Mouse (Mus musculus) cerebellum, postnatal 36 days (tissue): Measurements from ENCODE around the gene Upk3bl.

ENCODE experiments used
- DNase-seq, 2 experiments: peaks; one replicate each; pipeline ENCODE4 v3.0.0; 2021 to 2022; ENCODE audit warnings: mixed read lengths in 2 of 2

Upk3bl gene

DNA sequence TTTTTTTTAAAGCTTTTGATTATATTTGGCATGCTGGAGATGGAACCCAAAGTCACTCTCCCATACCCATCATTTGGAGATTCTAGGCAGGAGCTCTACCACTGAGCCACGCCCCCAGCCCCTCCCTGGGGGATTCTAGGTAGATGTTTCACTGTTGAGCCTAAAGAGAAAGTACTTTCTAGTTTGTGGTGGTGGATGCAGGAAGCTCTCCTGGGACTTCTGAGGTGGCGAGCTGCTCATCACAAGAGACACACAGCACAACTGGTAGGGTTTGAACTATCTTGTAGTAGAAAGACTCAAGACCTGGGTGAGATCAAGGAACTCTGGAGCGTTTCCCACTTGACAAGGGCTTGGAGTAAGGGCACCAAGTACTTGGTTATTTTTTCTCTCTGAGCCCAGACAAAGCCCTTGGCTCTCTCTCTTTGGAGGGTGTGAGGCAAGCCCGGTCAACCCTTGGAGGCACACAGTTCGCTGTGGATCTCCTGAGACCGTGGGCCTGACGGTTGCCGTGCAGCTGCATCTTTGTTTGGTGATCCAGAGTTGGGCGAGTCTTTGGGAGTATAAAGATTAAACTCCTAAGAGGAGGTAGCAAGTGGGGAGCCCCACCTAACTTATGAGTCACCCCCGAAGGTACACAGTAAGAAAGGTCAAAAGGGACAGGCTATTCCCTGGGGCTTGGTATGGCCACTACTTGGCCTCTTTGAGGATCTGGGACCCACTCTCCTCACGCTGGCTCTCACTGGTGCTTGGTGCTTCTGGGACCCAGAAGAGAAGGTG lies at the start of gene Upk3bl:
Upk3bl (plus strand) TSS at position 192 of the 777 bp plus-strand sequence.
- DNase-seq = no peak

DNA sequence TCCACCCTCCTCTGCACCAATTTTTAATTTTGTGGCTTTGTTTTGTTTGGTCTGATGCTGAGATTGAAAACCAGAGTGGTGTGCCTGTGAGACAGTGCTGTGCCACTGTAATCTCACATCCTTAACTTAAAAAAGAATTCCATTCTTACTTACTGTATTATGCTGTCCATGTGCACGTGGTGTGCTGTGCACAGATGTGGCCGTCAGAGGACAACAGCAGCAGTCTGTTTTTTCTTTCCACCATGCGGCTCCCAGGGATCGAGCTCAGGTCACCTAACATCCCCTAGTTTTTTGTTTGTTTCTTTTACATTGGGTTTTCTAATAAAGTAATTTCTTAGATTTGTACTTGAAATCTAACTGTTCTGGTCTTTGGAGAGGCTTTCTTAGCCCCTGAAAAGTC lies 49.8 kb upstream of the Upk3bl start:
- DNase-seq = no peak

DNA sequence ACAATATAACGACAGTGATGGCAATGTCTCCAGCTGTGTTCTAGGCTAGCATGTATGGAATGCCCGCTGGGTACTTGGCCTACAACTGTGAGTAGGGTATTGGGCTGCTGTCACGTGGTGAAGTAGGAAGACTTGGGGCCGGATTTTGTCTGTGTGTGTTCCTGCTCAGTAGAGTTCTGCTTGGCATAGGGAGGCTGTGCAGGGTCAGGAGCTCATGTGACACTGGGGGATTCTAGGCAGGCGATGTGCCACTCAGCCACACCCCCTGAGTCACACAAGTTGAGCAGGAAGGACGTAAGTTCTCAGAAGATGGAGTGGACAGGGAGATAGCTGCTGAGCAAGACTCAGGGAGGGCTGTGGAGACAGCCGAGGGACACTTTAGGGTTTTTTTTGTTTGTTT lies 46.5 kb upstream of the Upk3bl start:
- no peak for DNase-seq

GRCm38 (mm10) chr5:136014877-136015276 lies 39.4 kb upstream of the Upk3bl start:
- DNase-seq = no peak

DNA sequence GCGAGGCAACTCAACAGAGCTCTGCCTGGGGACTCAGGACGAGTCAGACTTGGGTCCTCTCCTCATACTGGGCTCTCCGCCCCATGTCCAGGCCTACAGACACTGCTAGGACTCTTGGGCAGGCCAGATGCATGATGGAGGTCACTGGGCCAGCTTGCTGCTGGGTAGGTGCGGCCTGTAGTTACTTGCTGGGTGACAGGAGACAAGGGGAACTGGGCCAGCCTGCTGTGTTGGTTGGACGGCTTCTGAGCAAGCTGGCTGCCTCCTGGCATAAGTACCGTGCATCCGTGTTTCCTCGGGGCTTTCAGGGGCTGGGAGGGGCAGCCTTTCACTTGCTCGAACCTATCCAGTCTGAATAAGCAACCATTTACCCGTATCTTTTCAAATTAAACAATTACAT lies 38.7 kb upstream of the Upk3bl start:
- DNase-seq = no peak

- DNase-seq = peak in 1 of 2 experiments; percentile 18
Observed at GRCm38 (mm10) chr5:136016014-136016876, 38.0 kb upstream of the Upk3bl start.

- no peak for DNase-seq
Observed at GRCm38 (mm10) chr5:136017262-136017661, 37.0 kb upstream of the Upk3bl start.

GRCm38 (mm10) chr5:136018726-136019125 lies 35.6 kb upstream of the Upk3bl start:
- no peak for DNase-seq

DNA sequence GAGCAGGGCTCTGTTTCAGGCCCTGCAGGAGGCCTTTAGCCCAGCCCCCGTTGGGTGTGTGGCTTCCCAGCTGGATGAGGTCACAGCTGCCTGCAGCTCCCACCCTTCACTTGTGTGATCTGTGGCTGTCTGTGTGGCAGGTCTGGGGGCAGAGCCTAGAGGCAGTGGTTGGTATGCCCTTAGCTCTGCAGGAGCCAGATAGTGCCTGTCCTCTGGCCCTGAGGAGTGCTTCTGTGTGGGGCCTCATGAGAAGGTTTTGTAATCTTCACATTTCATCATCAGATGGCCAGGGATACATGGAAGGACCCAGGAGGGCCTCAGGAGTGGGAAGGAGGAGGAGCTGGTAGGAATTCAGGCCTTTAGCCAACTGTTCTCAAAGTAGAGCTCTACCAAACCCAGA lies 34.4 kb upstream of the Upk3bl start:
- no peak for DNase-seq

DNA sequence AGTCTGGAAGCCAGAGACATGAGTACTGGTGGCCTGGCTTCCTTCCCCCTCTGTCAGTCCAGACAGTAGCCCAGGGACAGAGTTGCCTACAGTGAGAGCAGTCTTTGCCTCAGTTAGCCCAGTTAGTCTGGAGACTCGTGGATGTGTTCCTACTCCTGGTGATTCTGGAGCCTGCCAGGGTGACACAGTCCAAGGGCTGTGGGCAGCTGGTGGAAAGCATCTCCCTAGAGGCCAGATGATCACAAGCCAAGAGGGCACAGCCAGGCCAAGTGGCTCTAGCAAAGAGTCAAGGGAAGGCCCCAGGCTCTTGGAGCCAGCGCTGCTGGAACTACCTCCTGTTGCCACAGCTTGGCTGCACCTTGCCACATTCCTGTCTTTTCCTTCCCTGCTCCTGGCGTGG lies 28.6 kb upstream of the Upk3bl start:
- DNase-seq = peak; percentile 25 to 27

- DNase-seq = no peak
Observed at GRCm38 (mm10) chr5:136026859-136027258, 27.4 kb upstream of the Upk3bl start.

DNA sequence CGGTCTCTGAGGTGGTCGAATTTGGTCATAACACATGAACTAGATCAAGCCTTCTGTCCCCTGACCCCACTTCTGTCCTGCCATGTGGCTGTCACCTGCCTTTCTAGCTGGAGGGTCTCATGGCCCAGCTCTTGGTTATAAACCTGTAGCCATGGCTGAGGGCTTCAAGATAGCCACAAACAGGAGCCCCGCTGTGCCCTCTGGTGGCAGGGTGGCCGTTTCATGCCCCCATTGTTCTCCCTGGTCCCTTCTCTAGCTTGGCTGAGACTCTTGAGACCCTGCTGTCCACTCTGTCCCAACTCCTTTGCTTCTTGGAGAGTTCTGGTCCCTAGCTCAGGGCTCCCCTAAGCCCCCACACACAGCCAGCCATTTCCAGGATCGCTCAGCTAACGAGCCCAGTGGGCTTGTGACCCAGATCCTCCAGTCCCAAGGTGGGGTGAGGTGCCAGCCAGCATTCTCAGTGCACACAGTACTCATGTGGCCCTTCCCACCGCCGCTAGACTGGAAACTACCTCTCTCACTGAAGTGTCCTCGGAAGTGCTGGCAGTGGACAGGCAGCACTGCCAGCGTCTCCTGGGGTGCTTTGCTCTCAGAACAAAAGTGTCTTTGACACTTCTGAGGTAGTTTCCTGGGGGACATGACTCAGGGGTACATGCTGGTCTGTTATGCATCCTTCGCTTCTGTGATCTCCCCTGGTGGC lies 26.5 kb upstream of the Upk3bl start:
- no peak for DNase-seq

DNA sequence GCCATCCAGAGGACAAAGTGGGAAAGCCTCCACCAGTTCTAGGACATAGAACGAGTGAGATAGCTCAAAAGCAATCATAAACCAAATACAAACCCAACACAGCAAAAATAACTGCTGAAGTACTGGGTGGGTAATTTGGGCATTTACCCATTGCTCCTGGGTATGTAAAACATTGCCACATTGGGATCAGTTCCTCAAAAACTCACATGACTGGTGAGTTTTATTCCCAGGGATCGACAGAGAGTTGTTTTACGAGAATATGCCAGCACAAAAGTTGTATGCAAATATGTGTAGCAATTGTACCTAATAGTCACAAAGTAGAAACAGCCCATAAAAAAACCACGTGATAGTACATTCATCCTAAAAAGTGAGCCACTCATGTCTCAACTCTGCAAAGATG lies 19.4 kb upstream of the Upk3bl start:
- DNase-seq = no peak

- no peak for DNase-seq
Observed at GRCm38 (mm10) chr5:136035285-136035684, 19.0 kb upstream of the Upk3bl start.

DNA sequence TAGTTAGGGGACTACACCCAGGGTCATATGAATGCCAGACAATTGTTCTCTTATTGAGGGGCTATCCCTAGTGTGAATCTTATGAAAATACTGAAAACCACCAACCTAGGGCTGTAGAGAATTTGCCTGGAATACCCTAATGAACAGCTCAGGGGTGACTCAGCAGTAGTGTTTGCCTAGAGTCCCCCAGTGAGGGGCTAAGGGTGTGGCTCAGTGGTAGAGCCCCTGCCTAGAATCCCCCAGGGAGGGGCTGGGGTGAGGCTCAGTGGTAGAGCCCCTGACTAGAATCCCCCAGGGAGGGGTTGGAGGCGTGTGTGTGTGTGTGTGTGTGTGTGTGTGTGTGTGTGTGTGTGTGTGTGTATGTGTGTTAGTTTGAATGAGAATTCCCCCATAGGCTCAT lies 17.6 kb upstream of the Upk3bl start:
- no peak for DNase-seq

GRCm38 (mm10) chr5:136038258-136039214 lies 15.8 kb upstream of the Upk3bl start, which contains the start of gene Upk3b:
Gene Upk3b, plus strand, starts transcription at chr5:136038496.
- DNase-seq = no peak

DNA sequence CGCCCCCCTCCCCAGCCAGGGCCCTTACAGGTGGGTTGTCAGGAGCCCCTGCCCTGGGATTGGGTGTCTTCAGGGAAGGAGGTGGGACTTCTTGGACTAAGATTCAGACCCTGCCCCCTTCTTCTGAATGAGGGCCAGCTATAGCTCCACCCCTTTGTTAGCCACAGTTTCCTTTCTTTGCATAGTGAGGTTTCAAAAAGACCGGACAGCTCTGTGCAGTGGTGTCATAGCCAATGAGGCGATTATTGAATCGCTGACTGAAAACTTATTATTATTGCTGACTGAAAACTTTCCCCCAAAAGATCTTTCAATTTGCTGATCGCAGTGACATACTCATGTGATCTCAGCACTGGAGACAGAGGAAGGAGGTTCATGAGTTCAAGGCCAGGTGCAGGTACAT lies 14.1 kb upstream of the Upk3bl start:
- no peak for DNase-seq

GRCm38 (mm10) chr5:136041260-136041659 lies 13.0 kb upstream of the Upk3bl start:
- no peak for DNase-seq

DNA sequence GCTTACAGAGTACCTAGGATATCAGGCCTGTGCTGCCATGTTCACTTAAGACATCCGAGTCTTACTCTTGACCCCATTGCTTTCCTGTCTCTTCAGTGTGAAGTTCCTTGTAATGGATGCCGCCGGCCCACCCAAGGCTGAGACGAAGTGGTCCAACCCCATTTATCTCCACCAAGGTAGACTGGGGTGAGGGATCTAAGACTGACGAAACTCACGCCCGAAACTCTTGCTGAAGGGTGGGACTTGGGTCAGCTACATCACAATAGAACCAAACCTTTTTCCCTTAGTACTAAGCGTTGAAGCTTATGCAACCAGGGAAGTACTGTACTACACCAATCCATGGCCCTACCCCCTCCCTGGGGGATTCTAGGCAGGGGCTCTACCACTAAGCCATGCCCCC lies 12.6 kb upstream of the Upk3bl start:
- DNase-seq = no peak

GRCm38 (mm10) chr5:136044865-136045264 lies 9.4 kb upstream of the Upk3bl start:
- no peak for DNase-seq

DNA sequence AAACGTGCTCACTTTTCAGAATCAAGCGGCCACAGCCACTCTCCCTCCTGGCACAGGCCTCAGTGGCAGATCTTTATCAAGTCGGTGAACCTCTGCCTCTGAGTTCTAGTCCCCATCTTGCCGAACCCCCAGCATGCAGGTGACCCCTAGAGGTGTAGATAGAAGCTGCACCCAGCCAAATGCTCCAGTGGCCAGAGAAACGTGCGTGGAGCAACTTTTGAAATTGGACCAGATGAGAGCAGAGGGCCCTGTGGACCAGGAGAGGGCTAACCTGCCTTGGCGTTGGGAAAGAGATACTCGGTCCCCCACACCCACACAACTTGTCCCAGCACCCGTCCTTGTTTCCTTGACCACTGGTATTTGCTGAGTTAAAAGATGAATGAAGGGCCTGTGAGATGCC lies 8.9 kb upstream of the Upk3bl start:
- DNase-seq = peak; percentile 10 to 11

- DNase-seq = peak; percentile 84 to 86
Observed at GRCm38 (mm10) chr5:136045987-136046386, 8.3 kb upstream of the Upk3bl start.
